Mouse (Mus musculus) liver, embryonic 11.5 days (tissue): Measurements from ENCODE around the gene Stac3. TPM values are rescaled to one million over a fixed set of nuclear protein-coding genes. Genes with fewer than 3 reads are reported as not detected.

Source experiments
- polyA plus RNA-seq: library from polyadenylated mRNA; unstranded; fragments of >200 nt; fragmentation: Nextera tagmentation; extraction: Ambion mirVana; gene quantifications from 2 replicates; pipeline ENCODE4 v1.2.1, GENCODE M21; 2014

The Stac3 gene
- polyA plus RNA-seq, 1 experiment from 2014 or later: 0.32 TPM

Other genes starting within 250 kb of the Stac3 start
- 1.3 and 1.4 TPM in 2 replicates for gene Kif5a, start 238.3 kb upstream of the Stac3 start, polyA plus RNA-seq
- gene Dctn2, start 235.3 kb upstream of the Stac3 start, polyA plus RNA-seq: 135 TPM in 2 replicates
- gene Mbd6, start 212.7 kb upstream of the Stac3 start, polyA plus RNA-seq: 14.2 and 19.0 TPM in 2 replicates
- 249 and 257 TPM in 2 replicates for gene Mars, start 189.9 kb upstream of the Stac3 start, polyA plus RNA-seq
- 22.0 and 24.4 TPM in 2 replicates for gene Arhgap9, start 179.7 kb upstream of the Stac3 start, polyA plus RNA-seq
- 2.1 and 2.2 TPM in 2 replicates for gene Gli1, start 159.7 kb upstream of the Stac3 start, polyA plus RNA-seq
- gene Inhbe, start 147.3 kb upstream of the Stac3 start, polyA plus RNA-seq: 0.04 and 0.09 TPM in 2 replicates
- 1.1 and 1.4 TPM in 2 replicates for gene Inhbc, start 131.3 kb upstream of the Stac3 start, polyA plus RNA-seq
- 25.4 and 33.8 TPM in 2 replicates for gene R3hdm2, start 121.4 kb upstream of the Stac3 start, polyA plus RNA-seq
- 34.2 TPM in 2 replicates for gene Ndufa4l2, start 13.3 kb downstream of the Stac3 start, polyA plus RNA-seq
- gene Shmt2, start 20.8 kb downstream of the Stac3 start, polyA plus RNA-seq: 261 and 286 TPM in 2 replicates
- gene Nxph4, start 32.9 kb downstream of the Stac3 start, polyA plus RNA-seq: 0.56 TPM in 1 of 2 replicates, not detected in the other
- 35.7 and 36.8 TPM in 2 replicates for gene Lrp1, start 119.5 kb downstream of the Stac3 start, polyA plus RNA-seq
- gene Stat6, start 141.3 kb downstream of the Stac3 start, polyA plus RNA-seq: 28.7 TPM in 2 replicates
- 10.5 and 11.2 TPM in 2 replicates for gene Nemp1, start 165.2 kb downstream of the Stac3 start, polyA plus RNA-seq
- 5.7 and 5.8 TPM in 2 replicates for gene Nab2, start 166.9 kb downstream of the Stac3 start, polyA plus RNA-seq
- gene Myo1a, start 203.5 kb downstream of the Stac3 start, polyA plus RNA-seq: 0.14 TPM in 1 of 2 replicates, not detected in the other
- gene Tac2, start 222.8 kb downstream of the Stac3 start, polyA plus RNA-seq: 11.2 and 16.0 TPM in 2 replicates
- 2.6 and 2.8 TPM in 2 replicates for gene Zbtb39, start 237.9 kb downstream of the Stac3 start, polyA plus RNA-seq